Mouse (Mus musculus) layer of hippocampus, adult 9-11 months (tissue): ENCODE measurements around the gene Trim37.

Experiments
- DNase-seq: peaks from one replicate; pipeline ENCODE4 v3.0.0; 2022

Trim37 gene

GRCm38 (mm10) chr11:87126824-87127816 is at the start of gene Trim37:
Gene Trim37 (plus strand): TSS chr11:87127077.
- DNase-seq = peak; percentile 92

DNA sequence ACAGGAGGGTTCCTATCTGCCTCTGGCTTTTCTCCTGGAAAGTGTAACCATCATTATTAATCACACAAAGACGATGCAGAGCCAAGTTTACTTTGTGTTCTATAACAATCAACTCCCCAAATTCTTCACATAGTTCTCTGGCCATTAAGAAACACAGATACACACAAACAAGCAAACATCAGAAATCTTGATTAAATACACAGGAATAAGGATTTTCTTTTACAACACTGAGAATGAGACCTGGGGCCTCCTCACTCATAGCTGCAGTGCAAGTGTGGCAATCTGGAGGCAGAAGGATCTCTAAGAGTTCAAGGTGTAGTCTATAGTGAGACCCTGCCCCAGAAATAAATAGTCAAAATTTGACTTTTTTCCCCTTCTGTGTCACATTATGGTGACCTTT is 43.2 kb upstream of the Trim37 start:
- DNase-seq = no peak

DNA sequence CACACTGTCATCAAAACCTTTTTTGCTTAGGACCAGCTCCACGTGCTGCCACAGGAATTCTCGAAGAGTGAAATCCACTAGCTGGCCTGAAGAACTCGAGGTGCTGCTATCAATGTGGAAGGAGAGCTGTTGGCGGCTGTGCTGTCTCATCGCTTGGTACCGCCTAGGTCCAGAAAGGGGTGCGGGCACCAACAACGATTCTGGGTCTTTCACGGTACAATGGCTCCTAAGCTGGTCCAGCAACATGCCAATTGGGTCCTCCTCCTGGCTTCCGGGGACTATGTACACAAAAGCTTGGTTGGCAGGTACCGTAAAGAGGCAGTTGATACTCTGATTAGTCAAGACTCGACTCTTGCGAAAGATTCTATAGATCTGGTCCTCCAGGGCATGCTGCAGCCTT is 41.4 kb upstream of the Trim37 start:
- DNase-seq = no peak

DNA sequence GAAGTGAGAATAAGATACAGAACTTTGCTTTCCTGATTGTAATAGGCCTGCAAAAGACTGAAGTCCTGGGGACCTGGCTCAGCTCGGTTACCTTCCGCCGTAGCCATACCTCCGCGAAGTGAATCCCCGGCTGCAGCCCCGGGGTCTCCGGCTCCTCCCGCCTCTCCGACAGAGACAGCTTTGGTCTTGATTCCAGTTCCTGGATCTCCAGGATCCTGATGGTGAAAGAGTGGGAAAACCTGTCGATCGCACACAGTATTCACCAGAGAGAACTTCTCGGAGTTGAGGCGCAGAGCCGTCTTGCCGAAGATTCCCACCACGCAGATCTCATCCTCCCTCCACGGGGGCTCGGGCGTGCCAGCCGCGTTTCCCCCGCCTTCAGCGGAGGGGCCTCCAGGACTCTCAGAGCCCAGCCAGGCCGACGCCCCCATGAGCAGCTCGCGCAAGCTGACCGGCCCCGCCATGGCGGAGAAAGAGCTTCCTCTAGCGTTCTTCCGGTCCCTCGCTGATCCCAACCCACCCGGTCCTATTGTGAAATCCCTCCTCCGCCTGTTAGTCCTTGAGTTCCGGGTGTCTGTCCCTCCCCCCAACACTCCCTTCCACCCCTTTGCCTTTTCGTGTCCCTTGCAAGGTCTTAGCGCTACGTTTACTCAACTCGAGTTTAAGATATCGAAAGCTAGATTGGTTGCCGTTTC is 40.4 kb upstream of the Trim37 start, which contains the start of gene Smg8:
TSS of gene Smg8 (minus strand) at position 485 of the 695 bp plus-strand sequence.
- peak; percentile 75 for DNase-seq

DNA sequence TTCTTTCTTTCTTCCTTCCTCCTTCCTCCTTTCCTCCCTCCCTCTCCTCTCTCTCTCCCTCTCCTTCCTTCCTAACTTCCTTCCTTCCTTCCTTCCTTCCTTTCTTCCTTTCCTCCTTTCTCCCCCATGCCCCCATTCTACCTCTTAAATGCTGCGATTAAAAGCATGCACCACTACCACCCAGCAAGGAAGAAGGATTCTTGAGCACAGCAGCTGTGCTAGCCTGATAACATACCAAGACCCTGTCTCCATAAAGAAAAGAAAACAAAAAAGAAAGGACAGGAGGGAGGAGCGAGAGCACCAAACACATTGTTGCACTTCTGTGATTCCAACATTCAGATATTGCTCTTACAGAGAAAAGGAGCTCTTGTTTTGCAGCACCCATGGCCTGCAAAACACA is 39.7 kb upstream of the Trim37 start:
- no peak for DNase-seq

GRCm38 (mm10) chr11:87108409-87108754 is 18.5 kb upstream of the Trim37 start, which contains the start of gene Prr11:
Gene Prr11 (minus strand): TSS chr11:87108708.
- DNase-seq = no peak

- peak; percentile 99 for DNase-seq
Observed at GRCm38 (mm10) chr11:87108755-87109518, 17.9 kb upstream of the Trim37 start, which contains the start of gene Ska2. Gene Ska2 (plus strand): TSS chr11:87109234.

DNA sequence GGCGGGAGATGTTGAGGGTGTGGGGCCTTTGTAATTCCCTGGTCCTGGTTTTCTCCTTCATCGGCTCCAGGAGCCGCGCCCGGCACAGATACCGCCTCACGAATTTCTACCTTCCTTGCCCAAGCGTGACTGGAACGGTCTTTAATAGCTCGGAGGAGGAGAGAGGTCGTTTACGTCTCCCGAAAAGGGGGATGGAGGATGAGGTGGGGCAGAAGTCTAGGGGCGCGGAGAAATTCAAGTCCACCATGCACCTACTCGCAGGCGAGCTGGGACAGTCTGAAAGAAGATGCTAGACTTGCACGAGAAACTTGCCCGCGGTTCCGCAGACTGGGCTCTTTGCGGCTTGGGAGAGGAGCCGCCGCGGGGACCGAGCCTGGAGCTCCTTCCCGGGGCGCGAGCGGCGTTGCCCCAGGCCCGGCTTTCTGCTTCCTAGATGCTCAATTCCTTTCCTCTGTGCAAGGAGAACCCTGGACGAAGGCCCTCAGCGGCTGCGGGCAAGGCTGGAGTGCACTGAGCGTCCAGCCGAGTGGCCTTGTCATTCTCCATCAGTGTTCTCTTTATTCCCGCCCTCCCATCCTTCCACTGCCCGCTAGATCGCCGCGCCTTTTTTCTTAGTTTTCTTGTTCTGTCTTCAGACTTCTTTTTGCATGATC is 17.2 kb upstream of the Trim37 start:
- no peak for DNase-seq

- no peak for DNase-seq
Observed at GRCm38 (mm10) chr11:87110172-87110909, 16.5 kb upstream of the Trim37 start.

DNA sequence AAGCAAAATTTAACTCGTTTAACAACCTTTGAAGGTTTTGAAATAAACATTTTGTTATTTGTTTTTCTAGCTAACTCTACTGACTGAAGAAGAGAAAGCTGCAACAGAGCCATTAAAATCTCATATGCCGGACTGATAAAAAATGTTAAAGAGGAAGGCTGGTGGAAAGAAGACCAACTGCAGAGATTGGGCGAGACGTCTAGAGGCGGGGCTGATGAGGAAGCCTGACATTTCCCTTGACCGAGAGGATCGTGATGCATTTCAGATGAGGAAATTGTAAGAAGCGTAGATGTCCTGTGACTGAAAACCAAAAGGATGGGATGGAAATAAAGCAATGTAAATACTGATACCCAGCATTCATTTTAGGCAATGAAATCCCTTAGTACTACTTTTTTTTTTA is 5.0 kb upstream of the Trim37 start:
- DNase-seq = no peak

DNA sequence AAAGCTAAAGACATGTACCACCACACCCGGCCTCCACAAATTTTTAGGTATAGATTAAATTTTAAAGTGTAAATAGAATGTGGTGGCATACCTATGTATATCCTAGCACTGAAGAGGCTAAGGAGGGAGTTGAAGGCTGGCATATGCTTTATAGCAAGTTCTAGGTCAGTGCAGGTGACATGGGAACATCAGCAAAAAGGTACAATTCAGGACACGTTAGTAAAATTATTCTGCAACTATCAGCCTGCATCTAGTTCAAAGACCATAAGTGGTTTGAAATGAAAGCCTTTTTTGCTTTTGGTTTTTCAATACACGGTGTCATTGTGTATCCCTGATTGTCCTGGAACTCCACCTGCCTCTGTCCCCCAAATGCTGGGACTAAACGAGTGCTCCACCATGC is 1.3 kb upstream of the Trim37 start:
- DNase-seq = no peak

DNA sequence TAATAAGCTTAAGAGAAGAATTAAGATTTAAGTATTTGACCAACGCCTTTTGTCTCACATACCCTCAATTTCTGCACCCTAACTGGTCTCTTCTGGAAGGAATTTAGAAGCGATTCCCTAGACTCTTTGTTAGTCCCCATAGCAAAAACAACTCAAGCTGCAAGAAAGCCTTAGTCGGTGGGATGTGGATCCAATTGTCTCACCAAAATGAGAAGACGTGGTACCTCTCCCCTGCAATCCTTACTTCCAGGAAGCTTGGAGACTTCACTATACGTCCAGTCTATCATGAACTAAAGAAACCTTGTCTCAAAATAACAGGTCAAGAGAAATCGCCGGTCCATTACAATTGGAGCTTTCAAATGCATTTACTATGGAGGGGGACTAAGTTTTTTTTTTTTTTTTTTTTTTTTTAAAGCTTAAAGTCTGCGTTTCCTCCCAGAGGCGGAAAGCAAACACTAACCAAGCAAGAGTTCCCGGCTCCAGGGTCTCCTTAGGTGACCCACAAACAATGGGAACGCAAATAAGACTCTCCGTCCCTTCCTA is 525 bp upstream of the Trim37 start:
- no peak for DNase-seq

GRCm38 (mm10) chr11:87136233-87136632 is 9.4 kb downstream of the Trim37 start:
- DNase-seq = peak; percentile 37

GRCm38 (mm10) chr11:87158012-87158411 is 31.1 kb downstream of the Trim37 start:
- no peak for DNase-seq

DNA sequence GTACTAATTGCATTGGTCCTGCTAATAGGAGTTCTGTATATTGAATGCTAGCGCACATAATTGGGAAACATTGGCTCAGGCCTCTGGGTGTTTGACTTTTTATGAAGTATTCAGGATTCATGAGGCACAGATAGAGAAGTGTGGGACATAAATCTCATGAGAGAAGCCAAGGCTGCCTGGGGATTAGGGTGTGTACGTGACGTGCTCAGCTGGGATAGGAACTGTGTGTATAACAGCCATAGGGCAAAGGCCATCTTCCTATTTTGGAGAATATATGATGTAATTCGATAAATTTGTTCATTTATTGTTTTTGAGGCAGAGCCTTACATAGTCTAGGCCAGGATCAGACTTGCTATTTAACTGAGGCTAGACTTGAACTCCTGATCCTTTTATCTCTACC is 35.8 kb downstream of the Trim37 start:
- no peak for DNase-seq

DNA sequence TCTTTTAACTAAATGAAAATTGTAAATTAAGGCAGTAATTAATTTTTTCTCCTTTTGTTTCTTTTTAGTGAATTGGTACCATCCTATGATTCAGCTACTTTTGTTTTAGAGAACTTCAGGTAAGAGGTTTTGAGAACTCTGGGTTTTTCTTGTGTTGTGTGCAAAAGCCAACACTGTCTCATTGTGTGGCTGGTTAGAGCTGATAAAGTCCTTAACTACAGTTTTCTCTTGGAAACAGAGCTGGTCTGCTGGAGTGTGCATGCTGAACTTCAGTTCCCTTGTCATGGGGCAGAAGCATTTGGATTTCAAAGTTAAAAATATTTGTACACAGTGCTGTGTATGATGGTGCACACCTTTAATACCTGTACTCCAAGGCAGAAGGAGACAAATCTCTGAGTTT is 36.9 kb downstream of the Trim37 start:
- no peak for DNase-seq

DNA sequence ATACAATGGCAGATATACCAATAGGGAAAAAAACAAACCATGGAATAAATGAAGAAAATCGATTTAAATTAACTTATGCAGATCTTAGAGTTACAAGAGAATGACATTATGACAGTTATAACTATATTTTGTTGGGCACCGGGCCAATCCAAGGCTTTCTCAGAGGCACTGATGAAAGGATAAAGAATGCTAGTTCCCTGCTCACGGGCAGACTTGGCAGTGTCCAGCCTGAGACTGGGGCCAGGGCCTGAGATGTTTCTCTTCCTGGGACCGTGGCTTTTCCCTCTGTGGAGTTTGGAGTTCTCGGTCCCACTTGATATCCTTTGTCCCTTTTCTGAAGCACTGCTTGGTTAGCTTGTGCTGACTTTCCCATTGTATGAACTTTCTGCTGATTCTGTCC is 46.7 kb downstream of the Trim37 start:
- no peak for DNase-seq

GRCm38 (mm10) chr11:87175031-87175430 is 48.2 kb downstream of the Trim37 start:
- no peak for DNase-seq

GRCm38 (mm10) chr11:87212313-87212712 is 85.4 kb downstream of the Trim37 start:
- DNase-seq = no peak

DNA sequence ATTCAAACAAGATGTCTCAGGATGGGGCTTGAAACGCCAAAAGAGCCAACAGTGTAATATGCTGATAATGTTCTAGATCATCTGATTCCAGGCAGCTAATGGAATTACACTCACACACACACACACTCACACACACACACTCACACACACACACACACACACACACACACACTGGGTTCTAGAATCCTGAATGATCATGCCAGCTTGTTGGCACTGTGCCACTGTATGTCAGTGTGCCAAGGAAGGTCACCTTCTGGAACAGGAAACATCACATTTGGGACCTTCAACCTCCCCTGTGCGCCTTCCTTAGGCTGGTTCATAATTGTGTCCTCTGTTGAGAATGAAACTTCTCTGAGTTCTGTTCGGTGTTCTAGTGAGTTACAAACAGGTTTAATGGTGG is 95.8 kb downstream of the Trim37 start:
- no peak for DNase-seq

- no peak for DNase-seq
Observed at GRCm38 (mm10) chr11:87227056-87227455, 100.2 kb downstream of the Trim37 start.

GRCm38 (mm10) chr11:87233377-87233776 is 106.5 kb downstream of the Trim37 start:
- DNase-seq = no peak
